Mouse (Mus musculus) cerebellum, postnatal 4 days (tissue): ENCODE data around the gene Mxd4.

Experiments
- DNase-seq, 2 experiments: peaks; one replicate each; pipeline ENCODE4 v3.0.0; 2022; ENCODE audit warnings: low spot score in 2 of 2, mixed read lengths in 1 of 2

Gene Mxd4

GRCm38 (mm10) chr5:34187601-34188316 is at the start of gene Mxd4:
Gene Mxd4, minus strand, starts transcription at chr5:34187720.
- DNase-seq: peak; percentile 96 to 99

- DNase-seq: no peak
Observed at GRCm38 (mm10) chr5:34235898-34236420, 48.4 kb upstream of the Mxd4 start.

- DNase-seq: no peak
Observed at GRCm38 (mm10) chr5:34235056-34235455, 47.5 kb upstream of the Mxd4 start.

- no peak for DNase-seq
Observed at GRCm38 (mm10) chr5:34233221-34233515, 45.6 kb upstream of the Mxd4 start.

GRCm38 (mm10) chr5:34232481-34233220 is 45.1 kb upstream of the Mxd4 start:
- no peak for DNase-seq

- DNase-seq: no peak
Observed at GRCm38 (mm10) chr5:34231901-34232300, 44.4 kb upstream of the Mxd4 start.

GRCm38 (mm10) chr5:34230599-34231485 is 43.3 kb upstream of the Mxd4 start:
- no peak for DNase-seq

- DNase-seq: no peak
Observed at GRCm38 (mm10) chr5:34229503-34229902, 42.0 kb upstream of the Mxd4 start.

- DNase-seq: no peak
Observed at GRCm38 (mm10) chr5:34225516-34225915, 38.0 kb upstream of the Mxd4 start.

GRCm38 (mm10) chr5:34224515-34224914 is 37.0 kb upstream of the Mxd4 start:
- no peak for DNase-seq

GRCm38 (mm10) chr5:34220001-34220400 is 32.5 kb upstream of the Mxd4 start:
- DNase-seq: no peak

- DNase-seq: no peak
Observed at GRCm38 (mm10) chr5:34218672-34219071, 31.2 kb upstream of the Mxd4 start.

GRCm38 (mm10) chr5:34217756-34218155 is 30.2 kb upstream of the Mxd4 start:
- DNase-seq: no peak

GRCm38 (mm10) chr5:34216025-34216424 is 28.5 kb upstream of the Mxd4 start:
- no peak for DNase-seq

GRCm38 (mm10) chr5:34213659-34214058 is 26.1 kb upstream of the Mxd4 start:
- DNase-seq: no peak

- peak in 1 of 2 experiments; percentile 75 for DNase-seq
Observed at GRCm38 (mm10) chr5:34210279-34210678, 22.8 kb upstream of the Mxd4 start.

- no peak for DNase-seq
Observed at GRCm38 (mm10) chr5:34207503-34207902, 20.0 kb upstream of the Mxd4 start.

GRCm38 (mm10) chr5:34205788-34206187 is 18.3 kb upstream of the Mxd4 start:
- no peak for DNase-seq

GRCm38 (mm10) chr5:34204911-34205310 is 17.4 kb upstream of the Mxd4 start:
- DNase-seq: peak in 1 of 2 experiments; percentile 32

GRCm38 (mm10) chr5:34202006-34202405 is 14.5 kb upstream of the Mxd4 start:
- DNase-seq: no peak

- DNase-seq: no peak
Observed at GRCm38 (mm10) chr5:34201396-34201795, 13.9 kb upstream of the Mxd4 start.

- DNase-seq: no peak
Observed at GRCm38 (mm10) chr5:34198615-34199014, 11.1 kb upstream of the Mxd4 start.
